Mouse (Mus musculus): ENCODE results near the gene Gm49398. TPM values are rescaled to one million over a fixed set of nuclear protein-coding genes. Genes with fewer than 3 reads are reported as not detected.

Gm49398 gene
- total RNA-seq (2021) (not detected), polyA plus RNA-seq (2012; rRNA removed) (not detected in 2 replicates)
- long read RNA-seq = 0 reads

GRCm38 (mm10) chr13:61288739-61289138, at the start of gene Gm49398:
Gene Gm49398, minus strand, starts transcription at chr13:61288839.
- TF ChIP-seq POLR2A (IDR thresholded peaks at IDR 0.05; ENCODE audit: insufficient read depth, low read depth, low read length) = no peak
- no peak for TF ChIP-seq CTCF (IDR thresholded peaks at IDR 0.05)
- no peak for TF ChIP-seq EP300 (IDR thresholded peaks at IDR 0.05; ENCODE audit: insufficient read depth, low read depth, low read length)
- 66% methylated on average over 2 of the region's 2 CpGs for WGBS

DNA sequence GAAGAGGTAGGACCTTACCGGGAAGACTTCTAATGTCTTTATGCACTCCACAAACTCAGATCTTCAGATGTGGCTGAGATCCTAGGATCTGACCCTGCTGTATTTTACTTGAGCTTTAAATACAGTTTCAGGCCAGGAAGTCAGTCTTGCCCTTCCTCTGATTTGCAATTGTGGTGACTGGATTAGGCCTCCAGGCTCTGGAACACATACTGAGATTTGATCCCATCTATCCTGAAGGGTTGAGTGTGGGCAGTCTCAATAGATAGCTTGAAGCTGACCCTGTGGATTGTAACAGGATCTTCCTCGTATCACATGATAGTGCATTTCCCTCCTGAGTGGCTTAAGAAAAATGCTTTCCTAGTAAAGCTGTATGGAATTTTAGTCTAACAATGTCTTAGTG, 33.4 kb downstream of the Gm49398 start, which contains the start of gene Cts8:
TSS of gene Cts8 (minus strand) at position 101 of the 400 bp plus-strand sequence.
- Histone ChIP-seq H3K4me1 (ENCODE audit: control insufficient read depth, insufficient read depth, low read length) (no peaks in the 10 kb centered on the region), H3K4me3 (no peak within 1 kb of the TSS), H3K36me3 (ENCODE audit: control insufficient read depth, insufficient read depth, low read length) (no peaks in the 10 kb centered on the region), H3K79me2 (replicated peaks; ENCODE audit: control insufficient read depth, insufficient read depth, low read length) (no peaks in the 10 kb centered on the region), H3K27ac (no peak within 1 kb of the TSS), H3K27me3 (ENCODE audit: control insufficient read depth, insufficient read depth, low read length) (no peaks in the 10 kb centered on the region), H3K9ac (ENCODE audit: low read depth, low read length) (no peak within 1 kb of the TSS)
- intact Hi-C loops (cut with DNase I) = no loop called here
- TF ChIP-seq CTCF (IDR thresholded peaks at IDR 0.05) (no peak), POLR2A (IDR thresholded peaks at IDR 0.05; ENCODE audit: insufficient read depth, low read depth, low read length) (no peak), EP300 (IDR thresholded peaks at IDR 0.05; ENCODE audit: insufficient read depth, low read depth, low read length) (no peak)
- DNase-seq = no peak
- 64% methylated on average over 2 of the region's 2 CpGs for WGBS

More at GRCm38 (mm10) chr13:61288739-61289138, at the start of gene Gm49398:
- no peaks in the 10 kb centered on the region for H3K79me2 ChIP-seq (replicated peaks; ENCODE audit: control insufficient read depth, insufficient read depth, low read length)
- no peaks in the 10 kb centered on the region for H3K36me3 ChIP-seq (ENCODE audit: control insufficient read depth, insufficient read depth, low read length)
- no peak within 1 kb of the TSS for H3K4me3 ChIP-seq
- intact Hi-C loops (cut with DNase I) = no loop called here
- no peak for DNase-seq
- no peak within 1 kb of the TSS for H3K27ac ChIP-seq
- H3K27me3 ChIP-seq (ENCODE audit: control insufficient read depth, insufficient read depth, low read length) = no peaks in the 10 kb centered on the region; the same call in 1 of the 2 replicates
- H3K4me1 ChIP-seq (ENCODE audit: control insufficient read depth, insufficient read depth, low read length) = no peaks in the 10 kb centered on the region
- H3K9ac ChIP-seq (ENCODE audit: low read depth, low read length) = no peak within 1 kb of the TSS

- Histone ChIP-seq H3K4me1 (ENCODE audit: control insufficient read depth, insufficient read depth, low read length) (no peaks in the 10 kb centered on the region), H3K9ac (ENCODE audit: low read depth, low read length) (no peak overlapping the region), H3K27me3 (ENCODE audit: control insufficient read depth, insufficient read depth, low read length) (no peaks in the 10 kb centered on the region), H3K27ac (no peak overlapping the region), H3K4me3 (no peak overlapping the region), H3K79me2 (replicated peaks; ENCODE audit: control insufficient read depth, insufficient read depth, low read length) (no peaks in the 10 kb centered on the region), H3K36me3 (ENCODE audit: control insufficient read depth, insufficient read depth, low read length) (no peaks in the 10 kb centered on the region)
- 49% methylated on average over 13 of the region's 13 CpGs for WGBS
- intact Hi-C loops (cut with DNase I) = loop anchor here (5.0 kb wide), 1 partner anchor 484 kb away; no protein-coding TSS in a partner anchor
- TF ChIP-seq CTCF (IDR thresholded peaks at IDR 0.05) (peak; percentile 73), EP300 (IDR thresholded peaks at IDR 0.05; ENCODE audit: insufficient read depth, low read depth, low read length) (0 out of 2 replicates have a peak, but pooled peaks have one; percentile 18), POLR2A (IDR thresholded peaks at IDR 0.05; ENCODE audit: insufficient read depth, low read depth, low read length) (no peak)
- peak; percentile 29 to 49 for DNase-seq
These were observed 47.3 kb downstream of the Gm49398 start for GRCm38 (mm10) chr13:61241076-61241947.

DNA sequence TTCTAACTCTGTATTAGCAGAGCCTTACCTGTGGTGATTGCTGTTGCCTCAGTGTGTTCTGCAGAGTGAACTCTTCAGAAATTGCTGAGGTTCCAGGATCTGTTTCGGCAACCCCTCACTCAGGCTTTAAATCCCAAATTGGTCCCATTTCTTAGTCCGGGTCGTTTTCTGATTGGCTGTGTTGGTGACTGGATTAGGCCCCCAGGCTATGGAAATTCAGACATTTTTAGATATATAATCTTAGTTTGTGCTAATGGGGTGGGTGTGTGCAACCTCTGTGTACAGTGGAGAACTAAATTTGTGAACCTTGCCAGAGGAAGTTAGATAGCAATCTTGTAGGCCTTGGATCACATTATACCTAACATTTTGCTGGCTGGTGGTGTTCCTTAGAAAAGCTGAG, 85.3 kb downstream of the Gm49398 start, which contains the start of gene Cts6:
TSS of gene Cts6 (minus strand) at position 101 of the 400 bp plus-strand sequence.
- intact Hi-C loops (cut with DNase I) = no loop called here
- no peak for DNase-seq
- TF ChIP-seq POLR2A (IDR thresholded peaks at IDR 0.05; ENCODE audit: insufficient read depth, low read depth, low read length) (no peak), EP300 (IDR thresholded peaks at IDR 0.05; ENCODE audit: insufficient read depth, low read depth, low read length) (no peak), CTCF (IDR thresholded peaks at IDR 0.05) (no peak)
- H3K79me2 ChIP-seq (replicated peaks; ENCODE audit: control insufficient read depth, insufficient read depth, low read length) = no peaks in the 10 kb centered on the region
- H3K4me3 ChIP-seq = no peak within 1 kb of the TSS
- 73% methylated on average over 3 of the region's 3 CpGs for WGBS
- no peaks in the 10 kb centered on the region for H3K4me1 ChIP-seq (ENCODE audit: control insufficient read depth, insufficient read depth, low read length)
- no peak within 1 kb of the TSS for H3K9ac ChIP-seq (ENCODE audit: low read depth, low read length)
- no peaks in the 10 kb centered on the region for H3K27me3 ChIP-seq (ENCODE audit: control insufficient read depth, insufficient read depth, low read length)
- H3K27ac ChIP-seq = no peak within 1 kb of the TSS
- no peaks in the 10 kb centered on the region for H3K36me3 ChIP-seq (ENCODE audit: control insufficient read depth, insufficient read depth, low read length)

Small RNAs within 50 kb of the gene (microRNA-seq; reads per million reads assigned to microRNA genes)
- gene Gm27704 = 0 reads per million in 2 experiments

Other genes starting within 250 kb of the Gm49398 start
- not detected for gene Ctsq, start 248.2 kb downstream of the Gm49398 start, total RNA-seq (2021)
- not detected in 2 replicates for gene Ctsq, start 248.2 kb downstream of the Gm49398 start, polyA plus RNA-seq (2012; rRNA removed)
- gene Ctsr, start 124.6 kb downstream of the Gm49398 start, total RNA-seq (2021) = not detected
- not detected in 2 replicates for gene Ctsr, start 124.6 kb downstream of the Gm49398 start, polyA plus RNA-seq (2012; rRNA removed)
- not detected for gene Cts6, start 85.4 kb downstream of the Gm49398 start, total RNA-seq (2021)
- not detected in 2 replicates for gene Cts6, start 85.4 kb downstream of the Gm49398 start, polyA plus RNA-seq (2012; rRNA removed)
- not detected for gene Cts8, start 33.5 kb downstream of the Gm49398 start, total RNA-seq (2021)
- not detected in 2 replicates for gene Cts8, start 33.5 kb downstream of the Gm49398 start, polyA plus RNA-seq (2012; rRNA removed)
- gene Cts7, start 69.4 kb upstream of the Gm49398 start, total RNA-seq (2021) = not detected
- not detected in 2 replicates for gene Cts7, start 69.4 kb upstream of the Gm49398 start, polyA plus RNA-seq (2012; rRNA removed)